Mouse (Mus musculus) heart, postnatal 10 days (tissue): ENCODE data around the gene Socs2. TPM values are rescaled to one million over a fixed set of nuclear protein-coding genes. Genes with fewer than 3 reads are reported as not detected.

Source experiments
- DNase-seq, 2 experiments: peaks; one replicate each; pipeline ENCODE4 v3.0.0; 2021
- intact Hi-C: fragments of 180-260 bp; cut with DNase I; formaldehyde crosslinking; loops from one replicate; pipeline ENCODE4 v1.15.1; 2025
- total RNA-seq, 2 experiments: library from RNA; stranded (reverse); gene quantifications; 2 replicates each; pipeline ENCODE4 v1.2.3; 2021

Gene Socs2
- total RNA-seq, 2 experiments from 2014 or later: 127 to 133 TPM

DNA sequence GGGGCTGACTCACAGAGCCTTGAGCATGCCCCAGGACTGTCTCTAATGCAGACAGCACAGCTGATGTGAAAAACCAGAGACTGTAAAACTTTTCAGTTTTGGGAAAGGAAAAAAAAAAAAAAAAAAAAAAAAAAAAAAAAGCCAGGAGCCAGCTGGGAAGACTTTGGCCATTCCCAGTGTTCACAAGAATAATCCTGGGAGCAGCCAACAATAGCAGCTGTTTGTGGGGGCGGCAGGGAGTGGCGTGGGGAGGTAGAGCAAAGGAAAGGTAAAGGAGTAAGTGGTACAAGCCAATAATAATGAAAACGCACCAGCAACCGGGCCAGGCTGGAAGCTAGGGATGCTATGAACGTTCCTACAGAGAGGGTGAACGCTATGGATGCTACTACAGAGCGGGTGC lies 60.3 kb downstream of the Socs2 start:
- intact Hi-C loops: loop anchor here (2.0 kb wide), 1 partner anchor 16 kb away; no protein-coding TSS in a partner anchor
- no peak for DNase-seq

DNA sequence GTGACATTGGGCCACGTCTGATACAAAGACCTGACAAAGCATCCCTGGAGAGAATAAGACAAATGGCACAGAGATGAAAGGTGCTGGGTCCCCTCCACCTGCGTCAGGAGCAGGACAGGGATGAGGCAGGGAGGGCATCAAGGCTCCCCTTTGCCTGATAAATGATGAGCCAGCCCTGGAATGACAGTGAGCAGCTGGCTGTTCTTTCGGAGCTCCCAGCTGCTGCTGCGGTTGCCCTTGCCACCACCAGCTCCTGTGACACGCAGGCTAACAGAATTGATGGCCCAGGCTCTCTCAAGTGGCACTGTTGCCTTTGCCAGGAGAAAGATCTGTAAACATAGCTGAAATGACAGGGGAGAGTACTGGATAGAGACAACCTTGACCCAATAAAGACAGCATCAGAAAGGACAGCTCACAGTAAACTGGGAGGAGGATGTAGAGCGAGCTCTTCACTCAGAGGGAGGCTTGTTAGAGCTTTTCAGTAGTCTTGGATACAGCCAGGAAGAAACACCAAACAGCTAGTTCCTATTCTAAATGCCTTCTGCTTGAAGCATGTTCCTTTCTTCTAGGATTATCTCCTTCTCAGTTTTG lies 61.2 kb downstream of the Socs2 start:
- DNase-seq: no peak
- intact Hi-C loops: loop anchor here (2.0 kb wide), 1 partner anchor 15 kb away; no protein-coding TSS in a partner anchor

DNA sequence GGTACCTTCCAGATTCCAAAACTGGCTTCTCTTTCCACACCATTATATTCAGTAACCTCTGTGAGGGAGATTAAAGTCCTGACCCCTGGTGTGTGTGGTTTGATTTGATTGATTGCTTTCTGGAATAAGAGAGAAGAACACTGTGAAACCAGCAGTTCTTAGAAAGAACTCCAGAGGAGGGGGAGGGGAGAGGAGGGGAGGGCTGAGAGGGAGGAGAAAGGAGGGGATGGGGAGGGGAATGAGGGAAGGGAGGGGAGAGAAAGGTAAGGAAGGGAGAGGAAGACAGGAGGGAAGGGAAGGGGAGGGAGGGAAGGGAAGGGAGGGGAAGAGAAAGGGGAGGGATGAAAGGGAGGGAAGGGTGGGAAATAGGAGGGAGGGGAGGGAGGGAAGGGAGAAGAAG lies 62.3 kb downstream of the Socs2 start:
- no peak for DNase-seq
- intact Hi-C loops: no loop called here

DNA sequence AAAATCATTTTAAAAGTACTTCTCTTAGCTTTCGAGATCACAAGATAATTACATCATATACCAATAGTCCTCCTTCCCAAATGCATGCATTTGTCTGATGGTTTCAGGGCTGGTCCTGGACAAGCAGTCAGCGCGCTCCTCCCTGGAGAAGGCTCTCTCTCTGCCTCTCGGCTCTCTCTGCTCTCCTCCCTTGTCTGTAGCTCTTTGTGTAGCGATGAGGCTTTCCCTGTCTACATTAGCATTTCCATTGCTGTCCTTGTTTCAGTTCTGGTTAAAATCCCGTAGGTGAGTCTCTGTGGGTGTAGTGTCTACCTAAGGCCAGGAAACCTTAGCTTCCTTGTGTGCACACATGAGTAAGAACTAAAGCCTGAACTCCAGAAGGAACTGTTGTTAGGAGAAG lies 62.9 kb downstream of the Socs2 start:
- intact Hi-C loops: no loop called here
- no peak for DNase-seq

DNA sequence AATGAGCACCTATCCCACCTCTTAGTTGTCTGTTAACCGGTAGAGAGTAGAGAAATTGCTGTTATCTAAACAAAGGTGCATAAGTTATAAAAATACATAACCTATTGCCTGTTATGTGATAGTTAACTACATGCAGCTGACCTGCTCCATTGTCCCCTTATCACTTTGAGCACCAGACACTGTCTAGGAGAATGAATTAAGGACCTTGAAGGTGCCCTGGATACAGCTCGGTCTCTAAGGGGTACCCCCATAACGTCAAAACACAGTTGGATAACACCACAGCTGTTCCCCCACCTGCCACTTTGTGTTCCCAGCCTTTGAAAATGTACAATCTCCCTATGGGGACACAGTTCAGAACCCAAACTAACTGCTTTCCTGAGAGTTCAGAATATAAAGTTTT lies 68.5 kb downstream of the Socs2 start:
- intact Hi-C loops: no loop called here
- DNase-seq: no peak

DNA sequence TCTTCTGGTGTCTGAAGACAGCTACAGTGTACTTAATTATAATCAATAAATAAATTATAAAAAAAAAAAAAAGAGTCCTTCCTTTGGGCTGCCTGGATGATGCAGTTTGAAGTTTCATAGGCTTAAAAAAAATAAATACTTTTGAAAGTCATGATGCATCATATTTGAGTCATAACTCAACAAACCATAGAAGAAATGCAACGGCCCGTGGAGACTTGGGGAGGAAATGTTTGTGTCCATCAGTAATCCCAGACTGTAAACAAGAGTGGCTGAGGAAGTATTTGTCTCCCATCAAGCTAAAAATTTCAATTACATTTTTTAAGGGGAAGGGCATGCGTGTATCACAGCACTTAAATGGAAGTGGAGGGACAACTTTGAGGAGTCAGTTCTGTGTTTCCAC lies 69.2 kb downstream of the Socs2 start:
- intact Hi-C loops: no loop called here
- DNase-seq: no peak

DNA sequence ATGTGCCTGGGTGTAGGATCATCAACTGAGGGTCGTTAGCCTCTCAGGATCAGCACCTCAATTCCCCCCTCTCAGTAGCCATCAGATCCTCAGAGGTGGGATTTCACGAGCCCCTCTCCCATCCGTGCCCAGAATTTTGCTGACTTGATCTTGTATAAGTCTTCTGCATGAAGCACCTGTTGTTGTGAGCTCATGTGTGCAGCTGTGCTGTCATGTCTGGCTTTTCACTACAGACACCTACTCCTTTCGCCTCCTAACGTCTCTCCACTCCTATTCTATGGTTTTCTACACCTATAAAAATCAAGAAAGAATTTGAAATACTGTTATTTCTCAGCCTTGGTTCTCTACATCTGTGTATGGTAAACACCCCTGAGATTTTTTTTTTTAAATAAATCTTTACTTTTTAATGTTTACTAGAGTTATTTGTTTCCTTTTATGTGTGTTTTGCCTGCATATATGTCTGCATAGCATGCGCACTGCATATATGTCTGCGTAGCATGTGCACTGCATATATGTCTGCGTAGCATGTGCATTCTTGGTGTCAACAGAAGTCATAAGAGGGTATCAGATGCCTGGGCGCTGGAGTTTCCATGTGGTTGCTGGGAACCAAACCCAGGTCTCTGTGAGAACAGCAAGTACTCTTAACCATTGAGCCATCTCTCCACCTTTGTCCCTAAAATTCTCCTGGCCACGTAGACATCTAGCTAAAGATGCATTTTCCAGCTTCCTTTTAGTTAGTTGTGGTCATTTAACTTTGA lies 74.0 kb downstream of the Socs2 start:
- intact Hi-C loops: no loop called here

DNA sequence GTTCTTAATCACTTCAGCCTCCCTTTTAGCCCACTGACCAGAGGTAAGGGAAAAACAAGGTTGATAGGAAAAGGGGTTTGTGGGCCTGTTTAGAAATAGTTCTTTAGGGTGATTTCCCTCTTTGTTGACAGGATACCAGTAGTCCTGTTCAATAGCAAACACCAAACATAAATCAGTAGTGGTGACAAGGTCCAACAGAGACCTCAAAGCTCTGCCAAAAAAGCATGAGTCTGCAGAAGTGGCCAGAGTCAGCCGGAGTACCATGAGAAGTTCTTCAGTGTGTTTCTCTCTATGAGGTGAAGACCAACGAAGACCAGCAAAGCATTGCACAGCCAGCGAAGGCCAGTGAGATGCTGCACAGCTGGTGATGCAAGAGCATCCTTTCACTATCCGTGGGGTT lies 76.3 kb downstream of the Socs2 start:
- no peak for DNase-seq
- intact Hi-C loops: loop anchor here (2.0 kb wide), 2 partner anchors 16 to 40 kb away; no protein-coding TSS in a partner anchor

More for the DNA sequence above, 74.0 kb downstream of the Socs2 start:
- DNase-seq: no peak

DNA sequence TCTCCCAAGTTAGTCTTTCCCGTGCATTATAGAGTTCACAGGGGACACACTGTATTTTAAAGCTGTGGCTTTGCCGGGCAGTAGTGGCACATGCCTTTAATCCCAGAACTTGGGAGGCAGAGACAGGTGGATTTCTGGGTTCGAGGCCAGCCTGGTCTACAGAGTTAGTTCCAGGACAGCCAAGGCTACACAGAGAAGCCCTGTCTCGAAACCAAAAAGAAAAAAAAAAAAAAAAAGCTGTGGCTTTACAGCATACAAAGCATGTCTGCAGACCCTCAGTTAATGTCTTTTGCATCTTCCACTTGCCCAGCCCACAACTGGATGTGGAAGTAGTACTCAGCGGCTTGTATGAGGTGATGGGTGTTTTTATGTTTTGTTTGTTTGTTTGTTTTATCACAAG lies 79.4 kb downstream of the Socs2 start:
- no peak for DNase-seq
- intact Hi-C loops: loop anchor here (2.0 kb wide), 1 partner anchor 51 kb away; no protein-coding TSS in a partner anchor

DNA sequence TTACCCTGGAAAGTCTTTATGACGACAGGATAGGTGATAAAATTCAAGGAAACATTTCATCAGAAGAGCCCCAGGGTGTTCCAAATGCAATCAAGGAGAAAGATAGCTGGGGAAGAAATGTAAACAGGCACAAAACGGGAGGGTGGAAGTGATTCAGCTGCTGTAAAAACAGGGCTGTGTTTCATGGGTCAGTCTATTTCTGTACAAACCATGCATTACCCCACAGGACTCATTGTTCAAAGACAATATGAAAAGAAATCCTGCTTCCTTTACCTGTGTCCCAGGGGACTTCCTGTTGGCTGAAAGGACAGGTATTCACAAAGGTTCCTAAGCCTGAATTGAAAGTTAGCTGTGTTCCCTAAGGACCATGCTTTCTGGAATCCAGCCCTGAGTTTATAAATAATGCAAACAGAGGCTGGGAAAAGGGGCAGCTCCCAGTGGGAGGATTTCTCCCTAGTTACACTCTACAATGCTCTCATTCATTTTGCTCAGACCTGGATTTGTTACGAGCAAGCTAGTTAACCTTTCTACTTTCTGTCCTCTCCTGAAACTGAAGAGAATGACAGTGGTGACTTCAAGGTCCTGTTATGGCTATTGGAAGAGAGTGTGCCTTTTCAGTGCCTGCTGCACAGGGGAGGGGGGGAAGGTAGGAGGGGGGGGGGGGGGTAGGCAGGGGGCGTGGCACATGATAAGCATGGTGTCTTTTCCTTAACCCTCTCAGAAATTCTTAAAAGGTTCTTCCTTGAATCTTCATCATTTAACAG lies 80.0 kb downstream of the Socs2 start:
- intact Hi-C loops: loop anchor here (2.0 kb wide), 1 partner anchor 52 kb away; no protein-coding TSS in a partner anchor
- peak; percentile 63 to 64 for DNase-seq

Other genes with a start within 250 kb of the Socs2 start
- 10 to 100 TPM; 12.9 to 13.5 TPM for gene Cradd, start 93.0 kb downstream of the Socs2 start, total RNA-seq
- gene Mrpl42, start 84.8 kb upstream of the Socs2 start, total RNA-seq: 100 to 1,000 TPM; 308 to 331 TPM
- 100 to 1,000 TPM; 118 to 134 TPM for gene Ube2n, start 98.0 kb upstream of the Socs2 start, total RNA-seq
- gene Nudt4, start 147.0 kb upstream of the Socs2 start, total RNA-seq: 100 to 1,000 TPM; 215 to 280 TPM